Mouse (Mus musculus) limb, embryonic 12.5 days (tissue): Measurements from ENCODE around the gene Hyal1. TPM values are rescaled to one million over a fixed set of nuclear protein-coding genes. Genes with fewer than 3 reads are reported as not detected.

Source experiments
- polyA plus RNA-seq: library from polyadenylated mRNA; unstranded; fragments of >200 nt; fragmentation: Nextera tagmentation; extraction: Ambion mirVana; gene quantifications from 2 replicates; pipeline ENCODE4 v1.2.1, GENCODE M21; 2016

Hyal1 gene
- polyA plus RNA-seq, 1 experiment from 2014 or later = 13.7 TPM

Other genes with a start within 250 kb of the Hyal1 start
- gene Hemk1, start 238.6 kb upstream of the Hyal1 start, polyA plus RNA-seq = 10.6 and 11.6 TPM in 2 replicates
- gene 6430571L13Rik, start 236.3 kb upstream of the Hyal1 start, polyA plus RNA-seq = 0.81 and 1.4 TPM in 2 replicates
- 0.37 and 0.49 TPM in 2 replicates for gene Cacna2d2, start 177.3 kb upstream of the Hyal1 start, polyA plus RNA-seq
- gene Tmem115, start 43.0 kb upstream of the Hyal1 start, polyA plus RNA-seq = 47.0 and 47.7 TPM in 2 replicates
- gene Cyb561d2, start 34.7 kb upstream of the Hyal1 start, polyA plus RNA-seq = 15.3 and 15.6 TPM in 2 replicates
- 38.6 and 40.1 TPM in 2 replicates for gene Nprl2, start 34.7 kb upstream of the Hyal1 start, polyA plus RNA-seq
- gene Zmynd10, start 29.6 kb upstream of the Hyal1 start, polyA plus RNA-seq = 1.2 and 1.7 TPM in 2 replicates
- 59.8 and 64.8 TPM in 2 replicates for gene Rassf1, start 25.4 kb upstream of the Hyal1 start, polyA plus RNA-seq
- gene Tusc2, start 13.7 kb upstream of the Hyal1 start, polyA plus RNA-seq = 50.6 and 52.6 TPM in 2 replicates
- 127 and 128 TPM in 2 replicates for gene Hyal2, start 9.0 kb upstream of the Hyal1 start, polyA plus RNA-seq
- gene Naa80, start 2.0 kb downstream of the Hyal1 start, polyA plus RNA-seq = 14.3 and 16.1 TPM in 2 replicates
- gene Hyal3, start 3.9 kb downstream of the Hyal1 start, polyA plus RNA-seq = 1.3 and 1.4 TPM in 2 replicates
- gene Ifrd2, start 10.7 kb downstream of the Hyal1 start, polyA plus RNA-seq = 38.5 and 40.2 TPM in 2 replicates
- gene Sema3b, start 32.3 kb downstream of the Hyal1 start, polyA plus RNA-seq = 8.1 and 9.1 TPM in 2 replicates
- gene Gnai2, start 58.4 kb downstream of the Hyal1 start, polyA plus RNA-seq = 400 and 416 TPM in 2 replicates
- 3.5 and 5.0 TPM in 2 replicates for gene Slc38a3, start 92.6 kb downstream of the Hyal1 start, polyA plus RNA-seq
- gene Gnat1, start 102.8 kb downstream of the Hyal1 start, polyA plus RNA-seq = 2.1 and 2.2 TPM in 2 replicates
- 47.6 and 53.5 TPM in 2 replicates for gene Sema3f, start 133.5 kb downstream of the Hyal1 start, polyA plus RNA-seq
- 232 and 239 TPM in 2 replicates for gene Rbm5, start 194.1 kb downstream of the Hyal1 start, polyA plus RNA-seq